Mouse (Mus musculus): ENCODE data around the gene Foxd4.

Foxd4 gene

GRCm38 (mm10) chr19:24873873-24874272 is 27.1 kb downstream of the Foxd4 start:
- no peak for DNase-seq

GRCm38 (mm10) chr19:24871037-24871635 is 29.9 kb downstream of the Foxd4 start:
- peak; percentile 83 for DNase-seq

- DNase-seq, result no peak
Measured at GRCm38 (mm10) chr19:24865436-24865835, 35.6 kb downstream of the Foxd4 start.

GRCm38 (mm10) chr19:24861612-24862451 is 39.2 kb downstream of the Foxd4 start, which contains the start of gene Pgm5:
Gene Pgm5, minus strand, starts transcription at chr19:24861855.
- no peak for DNase-seq

- no peak for DNase-seq
Measured at GRCm38 (mm10) chr19:24861276-24861611, 39.8 kb downstream of the Foxd4 start.

GRCm38 (mm10) chr19:24851456-24852315 is 49.3 kb downstream of the Foxd4 start:
- no peak for DNase-seq

Measured in B cell, adult 2 months (primary cell).